Mouse (Mus musculus) cerebellum, adult 8-10 months (tissue): ENCODE measurements around the gene Gm5269.

ENCODE experiments used
- DNase-seq: peaks from one replicate; pipeline ENCODE4 v3.0.0; 2022

Gene Gm5269

DNA sequence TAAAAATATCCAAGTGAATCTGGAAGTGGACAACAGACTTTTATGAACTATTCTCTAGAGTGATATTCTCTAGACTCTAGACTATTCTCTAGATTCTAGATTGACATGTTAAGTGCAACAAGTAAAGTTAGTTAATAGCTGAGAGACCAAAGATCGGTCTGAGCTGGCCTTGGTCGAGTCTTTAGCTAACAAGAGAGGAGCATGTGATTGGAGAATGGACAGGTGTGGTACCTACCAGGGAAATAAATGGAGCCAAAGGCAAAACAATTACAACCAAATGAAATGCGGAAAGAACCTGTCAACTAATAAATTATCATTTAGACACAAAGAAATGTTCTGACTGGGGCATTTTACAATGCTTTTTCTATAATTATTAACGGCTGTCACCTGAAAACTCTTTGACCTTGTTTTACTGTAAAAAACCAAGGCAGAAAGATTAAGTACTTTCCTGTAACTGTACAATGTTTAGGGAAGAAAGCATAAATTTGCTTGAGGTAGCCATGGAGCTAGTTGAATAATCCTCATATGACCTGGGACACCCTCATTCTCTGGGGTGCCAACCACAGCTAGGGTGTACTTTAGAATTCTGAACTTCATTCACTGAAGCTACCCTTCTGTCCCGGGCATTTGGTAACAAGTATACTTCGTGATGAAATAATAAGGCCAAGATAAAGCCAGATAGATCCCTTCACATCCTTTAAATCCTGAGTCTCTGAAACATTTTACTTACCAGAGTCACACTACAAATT is 13.4 kb downstream of the Gm5269 start:
- DNase-seq: no peak

- no peak for DNase-seq
Observed at GRCm38 (mm10) chr1:45875640-45876039, 14.4 kb downstream of the Gm5269 start.

- DNase-seq: no peak
Observed at GRCm38 (mm10) chr1:45873250-45873649, 16.8 kb downstream of the Gm5269 start.

GRCm38 (mm10) chr1:45868479-45869137 is 21.5 kb downstream of the Gm5269 start:
- no peak for DNase-seq

DNA sequence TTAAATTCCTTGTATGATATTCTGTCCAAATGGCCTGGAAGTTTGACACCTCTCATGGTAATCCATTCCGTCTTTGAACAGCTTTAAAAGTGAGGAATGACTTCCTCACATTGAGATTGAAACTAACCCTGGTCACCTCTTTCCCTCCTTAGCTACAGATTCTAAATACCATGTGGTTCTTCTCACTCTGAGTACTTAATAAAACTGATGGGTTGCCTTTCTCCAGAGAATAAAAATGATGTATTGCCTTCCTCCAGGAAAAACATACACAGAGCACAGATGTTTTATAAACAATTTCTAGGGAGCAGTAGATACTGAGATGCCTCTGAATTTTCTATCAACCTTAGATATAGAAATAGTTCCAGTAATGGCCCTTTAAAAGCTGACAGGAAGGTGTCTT is 22.0 kb downstream of the Gm5269 start:
- no peak for DNase-seq

DNA sequence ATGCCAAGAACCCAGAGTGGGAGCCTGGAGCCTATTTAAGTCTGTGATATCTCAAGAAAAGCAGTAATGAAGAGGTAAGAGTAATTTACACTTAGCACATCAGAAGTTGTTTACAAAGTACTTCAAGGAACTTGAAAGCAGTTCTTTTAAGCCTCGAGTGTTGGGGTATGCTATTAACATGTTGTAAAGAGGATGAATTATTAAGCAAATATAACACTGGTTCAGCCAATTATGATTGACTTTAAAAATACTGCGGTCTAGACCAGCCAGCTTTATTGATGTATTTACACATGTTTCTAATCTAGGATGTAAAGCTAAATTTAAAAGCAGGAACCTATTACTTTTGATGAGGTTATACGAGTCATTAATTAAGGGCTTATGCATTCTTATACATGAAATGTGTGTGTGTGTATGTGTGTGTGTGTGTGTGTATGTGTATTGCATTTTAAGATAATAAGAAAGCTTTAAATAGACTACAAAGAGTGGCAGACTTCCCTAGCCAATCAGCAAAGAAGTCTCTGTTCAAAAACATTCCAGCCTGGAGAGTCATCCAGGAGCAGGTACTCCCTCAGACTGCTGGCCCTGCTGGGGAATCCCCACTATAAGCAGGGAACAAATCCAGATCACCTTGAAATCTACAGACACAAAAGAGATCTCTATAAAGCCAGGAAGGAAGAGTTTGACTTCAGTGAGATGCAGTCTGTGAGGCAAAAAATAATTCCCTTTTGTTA is 23.6 kb downstream of the Gm5269 start:
- no peak for DNase-seq

DNA sequence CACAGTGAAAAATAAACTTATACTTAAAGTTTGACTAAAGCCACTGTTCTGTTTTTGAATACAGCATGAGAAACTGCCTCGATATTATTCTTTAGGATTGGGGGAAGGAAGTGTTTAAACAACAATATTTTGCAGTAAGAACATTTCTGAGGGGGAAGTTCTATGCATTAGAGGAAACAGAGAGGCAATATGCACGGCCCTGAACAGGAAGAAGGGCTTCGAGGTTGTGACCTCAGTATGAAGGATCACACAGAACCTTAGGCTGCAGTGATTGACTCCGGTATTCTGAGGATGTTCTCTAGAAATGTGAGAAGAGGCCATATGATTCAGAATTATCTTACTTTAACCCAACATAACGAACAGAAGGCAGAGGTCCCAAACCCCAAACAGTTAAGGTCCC is 24.3 kb downstream of the Gm5269 start:
- DNase-seq: no peak

- no peak for DNase-seq
Observed at GRCm38 (mm10) chr1:45865316-45865715, 24.8 kb downstream of the Gm5269 start.

DNA sequence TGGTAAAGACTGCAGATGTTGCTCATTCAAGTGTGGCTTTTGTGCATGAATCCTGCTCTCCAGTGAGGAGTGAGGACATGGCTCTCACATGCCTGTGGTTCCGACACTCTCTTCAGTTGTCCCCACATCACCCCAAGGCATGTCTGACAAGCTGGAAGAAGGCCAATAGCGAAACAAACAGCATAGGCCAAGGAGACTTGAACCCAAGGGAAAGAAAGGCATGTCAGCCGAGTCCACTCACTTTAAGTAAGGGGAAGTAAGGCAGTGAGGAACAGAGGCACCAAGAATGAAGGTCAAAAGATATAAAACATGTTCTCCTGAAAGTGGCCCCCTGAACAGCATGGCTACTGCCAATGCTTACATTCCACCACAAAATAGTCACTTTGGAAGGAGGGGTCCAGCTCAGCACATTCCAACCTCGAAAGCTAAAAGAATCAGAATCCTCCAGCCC is 25.5 kb downstream of the Gm5269 start:
- DNase-seq: no peak

DNA sequence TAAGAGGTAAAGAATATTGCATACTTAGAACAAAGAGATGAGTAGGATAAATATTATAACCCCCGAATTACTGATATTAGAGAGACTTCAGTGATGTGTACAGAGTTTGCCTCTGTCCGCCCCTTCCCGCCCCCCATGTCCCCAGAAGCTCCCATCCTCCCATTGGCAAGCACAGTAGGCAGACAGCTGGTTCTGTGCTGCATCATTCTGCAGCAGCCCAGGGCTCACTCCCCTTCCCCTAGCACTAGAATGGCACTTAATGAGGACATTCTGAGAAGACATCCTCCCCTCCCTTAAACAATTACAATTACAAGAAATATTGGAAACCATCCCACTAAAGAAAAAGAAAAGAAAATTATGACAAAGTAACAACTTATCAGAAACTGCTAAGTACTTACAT is 26.4 kb downstream of the Gm5269 start:
- no peak for DNase-seq

DNA sequence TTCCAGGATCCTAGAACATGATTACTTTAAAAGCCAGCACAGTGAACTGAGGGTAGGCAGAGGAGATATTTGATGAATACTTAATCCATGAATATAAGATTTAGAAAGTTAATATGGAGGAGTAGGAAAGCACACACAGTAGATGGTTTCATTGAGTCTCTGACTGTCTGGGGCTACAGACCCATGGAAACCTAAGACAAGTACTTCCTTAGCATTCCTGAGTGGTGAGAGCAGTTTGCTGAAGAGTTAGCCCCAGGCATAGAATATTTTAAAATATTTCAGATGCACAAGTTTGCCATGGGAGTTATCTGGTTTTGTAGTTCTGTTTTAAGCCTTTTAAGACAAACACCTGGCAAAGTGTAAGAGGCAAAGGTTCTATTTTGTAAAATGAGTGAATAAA is 28.9 kb downstream of the Gm5269 start:
- no peak for DNase-seq

GRCm38 (mm10) chr1:45860349-45860748 is 29.7 kb downstream of the Gm5269 start:
- no peak for DNase-seq

GRCm38 (mm10) chr1:45858038-45858437 is 32.0 kb downstream of the Gm5269 start:
- DNase-seq: no peak

GRCm38 (mm10) chr1:45845466-45845865 is 44.6 kb downstream of the Gm5269 start:
- DNase-seq: no peak
